23 mouse cellular contexts compared by ENCODE assay signal in genomic region chr16:78277567-78277966, GRCm38 (mm10). TPM values are rescaled to one million over a fixed set of nuclear protein-coding genes. Genes with fewer than 3 reads are reported as not detected.
DNase-seq lines count a peak whose midpoint lies in the region; ATAC-seq lines count a peak whose summit lies in the region.
"Had no signal": no experiment of that assay in that cellular context is flagged by ENCODE, and none has a peak within 500 bp of the region (broad histone marks: within the 10 kb centered on the region; RNA-seq: fewer than 3 reads in every experiment).

No protein-coding gene starts in this region.

- no peak for DNase-seq in spleen, postnatal 4 days (ENCODE audit: low spot score in 2 of 2)
- no peak for DNase-seq in gastrocnemius, adult 8-10 months (ENCODE audit: low spot score in 2 of 2)
- no peak for DNase-seq in adrenal gland, postnatal 4 days (ENCODE audit: low spot score in 2 of 2)
- no peak for DNase-seq in urinary bladder, postnatal 25 days (ENCODE audit: low spot score)
- DNase-seq: adrenal gland, adult 2 months; adrenal gland, adult 8-10 months; adrenal gland, postnatal 10 days; adrenal gland, postnatal 14 days; adrenal gland, postnatal 25 days; adrenal gland, postnatal 36 days; B cell, adult 2 months; cerebellum, adult 11 months; cerebellum, adult 11-12 months; cerebellum, adult 18-20 months had no signal

- ATAC-seq in common myeloid progenitor, adult 5-6 weeks (replicated peaks; ENCODE audit: low read depth, poor library complexity, severe bottlenecking): peak; percentile 66; the same call in 1 of the 2 replicates
- peak; percentile 82 for ATAC-seq in granulocyte monocyte progenitor cell, adult 5-6 weeks (replicated peaks; ENCODE audit: poor library complexity, severe bottlenecking)
- ATAC-seq in megakaryocyte, adult 5-6 weeks (ENCODE audit: poor library complexity, severe bottlenecking): peak; percentile 56
- peak; percentile 87 for ATAC-seq in megakaryocyte progenitor cell, adult 5-6 weeks (replicated peaks; ENCODE audit: poor library complexity)
- ATAC-seq: activated CD4-positive, CD25-positive, alpha-beta regulatory T cell, adult 4 months; CD4-positive, CD25-positive, alpha-beta regulatory T cell, adult 4 months; Patski had no signal

RNA-seq across cellular contexts. Expression of gene Cxadr, which starts 23.7 kb away (rescaled TPM):
- total RNA-seq in common myeloid progenitor, adult 5-6 weeks (2017): 0.32 TPM in 1 of 2 replicates, not detected in the other
- total RNA-seq in granulocyte monocyte progenitor cell, adult 5-6 weeks (2014; fragmentation: Nextera tagmentation): 0.41 and 4.8 TPM in 2 replicates
- total RNA-seq in granulocyte monocyte progenitor cell, adult 5-6 weeks (2017): 0.98 and 1.2 TPM in 2 replicates
- not detected in 2 replicates for total RNA-seq in megakaryocyte, adult 5-6 weeks (2015)
- total RNA-seq in megakaryocyte, adult 5-6 weeks (2017): 0.07 and 0.20 TPM in 2 replicates
- 1.6 and 1.9 TPM in 2 replicates for total RNA-seq in megakaryocyte progenitor cell, adult 5-6 weeks (2015)
- total RNA-seq in megakaryocyte progenitor cell, adult 5-6 weeks (2017): 2.7 and 7.5 TPM in 2 replicates
- total RNA-seq in gastrocnemius, adult 8-10 months (2022): 1 to 10 TPM in 1 of 4 experiments, under 1 TPM in 3; 0.34 to 1.0 (median 0.53) TPM
- total RNA-seq in adrenal gland, postnatal 4 days (2021): 10 to 100 TPM; 16.8 to 18.4 TPM
- total RNA-seq: CH12.LX, MEL had no signal
